Mouse (Mus musculus) erythroid progenitor cell, adult 5-6 weeks (primary cell): ENCODE measurements around the gene 1700067P10Rik. TPM values are rescaled to one million over a fixed set of nuclear protein-coding genes. Genes with fewer than 3 reads are reported as not detected.

ENCODE experiments used
- total RNA-seq, 2 experiments: library from RNA; stranded (forward) in 1 of 2; stranded (reverse) in 1 of 2; fragments of 150-400 nt in 1 of 2; fragments of 186-747, 209-891 nt in 1 of 2; gene quantifications; 2 replicates each; pipeline versions ENCODE4 v1.2.3 to v1.2.4; 2015 to 2017; ENCODE audit warnings: low replicate concordance in 2 of 2

1700067P10Rik gene
- total RNA-seq, 2 experiments from 2014 or later, result not detected

Other genes with a start within 250 kb of the 1700067P10Rik start
- gene Foxp4, start 164.7 kb upstream of the 1700067P10Rik start, total RNA-seq (2015; ENCODE audit: low replicate concordance), result 4.0 and 5.4 TPM in 2 replicates
- 0.30 and 1.0 TPM in 2 replicates for gene Foxp4, start 164.7 kb upstream of the 1700067P10Rik start, total RNA-seq (2017; ENCODE audit: low replicate concordance)
- gene 1700122O11Rik, start 51.0 kb upstream of the 1700067P10Rik start, total RNA-seq (2015; ENCODE audit: low replicate concordance), result not detected in 2 replicates
- not detected in 2 replicates for gene 1700122O11Rik, start 51.0 kb upstream of the 1700067P10Rik start, total RNA-seq (2017; ENCODE audit: low replicate concordance)
- 0.42 and 5.4 TPM in 2 replicates for gene 9830107B12Rik, start 56.9 kb downstream of the 1700067P10Rik start, total RNA-seq (2015; ENCODE audit: low replicate concordance)
- gene 9830107B12Rik, start 56.9 kb downstream of the 1700067P10Rik start, total RNA-seq (2017; ENCODE audit: low replicate concordance), result 2.1 and 3.0 TPM in 2 replicates
- 2.5 and 2.9 TPM in 2 replicates for gene A530064D06Rik, start 78.0 kb downstream of the 1700067P10Rik start, total RNA-seq (2015; ENCODE audit: low replicate concordance)
- 3.5 and 5.9 TPM in 2 replicates for gene A530064D06Rik, start 78.0 kb downstream of the 1700067P10Rik start, total RNA-seq (2017; ENCODE audit: low replicate concordance)
- gene Trem1, start 143.4 kb downstream of the 1700067P10Rik start, total RNA-seq (2015; ENCODE audit: low replicate concordance), result 1.3 and 4.3 TPM in 2 replicates
- 1.4 and 5.2 TPM in 2 replicates for gene Trem1, start 143.4 kb downstream of the 1700067P10Rik start, total RNA-seq (2017; ENCODE audit: low replicate concordance)
- 8.0 and 24.9 TPM in 2 replicates for gene Trem3, start 158.5 kb downstream of the 1700067P10Rik start, total RNA-seq (2015; ENCODE audit: low replicate concordance)
- gene Trem3, start 158.5 kb downstream of the 1700067P10Rik start, total RNA-seq (2017; ENCODE audit: low replicate concordance), result 9.3 and 19.0 TPM in 2 replicates
- 2.9 and 4.2 TPM in 2 replicates for gene Treml4, start 175.0 kb downstream of the 1700067P10Rik start, total RNA-seq (2015; ENCODE audit: low replicate concordance)
- gene Treml4, start 175.0 kb downstream of the 1700067P10Rik start, total RNA-seq (2017; ENCODE audit: low replicate concordance), result 3.5 and 16.2 TPM in 2 replicates
- 5.8 and 18.4 TPM in 2 replicates for gene Treml2, start 210.2 kb downstream of the 1700067P10Rik start, total RNA-seq (2015; ENCODE audit: low replicate concordance)
- 5.7 and 7.7 TPM in 2 replicates for gene Treml2, start 210.2 kb downstream of the 1700067P10Rik start, total RNA-seq (2017; ENCODE audit: low replicate concordance)
- gene B430306N03Rik, start 226.8 kb downstream of the 1700067P10Rik start, total RNA-seq (2015; ENCODE audit: low replicate concordance), result 7.9 and 12.6 TPM in 2 replicates
- gene B430306N03Rik, start 226.8 kb downstream of the 1700067P10Rik start, total RNA-seq (2017; ENCODE audit: low replicate concordance), result 2.6 and 8.1 TPM in 2 replicates